Mouse (Mus musculus) neural tube, embryonic 13.5 days (tissue): ENCODE results near the gene H2al1h. TPM values are rescaled to one million over a fixed set of nuclear protein-coding genes. Genes with fewer than 3 reads are reported as not detected.
"Not testable (repeated sequence)": the region's sequence is repeated elsewhere in the genome, so short reads cannot be mapped to it uniquely, and the experiment has no call there.

Source experiments
- ATAC-seq: fragments of 200-750 bp; cut with Nextera tagmentation; 2 replicates; pipeline ENCODE4 v1.8.0; 2017; ENCODE audit warnings: low read depth, mild to moderate bottlenecking, moderate TSS enrichment, moderate library complexity
- H3K27ac ChIP-seq: fragments of 300-500 bp; sonication (generic); replicated peaks from 2 replicates; pipeline ENCODE4 v1.5.1; 2015; ENCODE audit warnings: moderate library complexity, mild to moderate bottlenecking, inconsistent platforms
- H3K27me3 ChIP-seq: fragments of 300-500 bp; sonication (generic); 2 replicates; pipeline ENCODE4 v1.6.1; 2015; ENCODE audit warnings: mild to moderate bottlenecking, inconsistent platforms
- H3K36me3 ChIP-seq: fragments of 300-500 bp; sonication (generic); 2 replicates; pipeline ENCODE4 v1.6.1; 2015; ENCODE audit warnings: mild to moderate bottlenecking, inconsistent platforms
- H3K4me1 ChIP-seq: fragments of 300-500 bp; sonication (generic); replicated peaks from 2 replicates; pipeline ENCODE4 v1.6.1; 2015; ENCODE audit warnings: inconsistent platforms
- H3K4me2 ChIP-seq: fragments of 300-500 bp; sonication (generic); 2 replicates; pipeline ENCODE4 v1.6.1; 2015; ENCODE audit warnings: inconsistent platforms, mild to moderate bottlenecking, moderate library complexity
- H3K4me3 ChIP-seq: fragments of 300-500 bp; sonication (generic); 2 replicates; pipeline ENCODE4 v1.5.1; 2015; ENCODE audit warnings: mild to moderate bottlenecking, inconsistent platforms
- H3K9ac ChIP-seq: fragments of 300-500 bp; sonication (generic); 2 replicates; pipeline ENCODE4 v1.6.1; 2015; ENCODE audit warnings: moderate library complexity, mild to moderate bottlenecking, inconsistent platforms
- H3K9me3 ChIP-seq: fragments of 300-500 bp; sonication (generic); 2 replicates; pipeline ENCODE4 v1.6.1; 2016; ENCODE audit warnings: inconsistent platforms
- WGBS: fragments of 180-500 bp; shearing (Covaris S2); methylation state at CpG from one replicate; pipeline ENCODE4 v1.1.7; 2015; 5-methylcytosine and 5-hydroxymethylcytosine counted together
- polyA plus RNA-seq: library from polyadenylated mRNA; unstranded; fragments of >200 nt; fragmentation: Nextera tagmentation; extraction: Ambion mirVana; gene quantifications from 2 replicates; pipeline ENCODE4 v1.2.1, GENCODE M21; 2015

H2al1h gene
- polyA plus RNA-seq, 1 experiment from 2014 or later: not detected

- H3K4me1 ChIP-seq, ATAC-seq, H3K4me2 ChIP-seq, H3K36me3 ChIP-seq, H3K9ac ChIP-seq, H3K4me3 ChIP-seq, H3K27me3 ChIP-seq, H3K9me3 ChIP-seq, H3K27ac ChIP-seq: not testable (repeated sequence)
- 97% methylated on average over 3 of the region's 5 CpGs for WGBS
These were observed 3.1 kb downstream of the H2al1h start, which contains the start of gene H2al1i for GRCm38 (mm10) chrX:11324359-11324758. TSS of gene H2al1i (plus strand) at chrX:11324659.

- not testable (repeated sequence) for H3K4me2 ChIP-seq
- WGBS: 85% methylated on average over 2 of the region's 2 CpGs
These were observed 6.2 kb downstream of the H2al1h start, which contains the start of gene H2al1j for GRCm38 (mm10) chrX:11327522-11327921. TSS of gene H2al1j (plus strand) at chrX:11327822.

GRCm38 (mm10) chrX:11345762-11346161 lies 24.5 kb downstream of the H2al1h start:
- H3K9me3 ChIP-seq: no peaks in the 10 kb centered on the region
- H3K27ac ChIP-seq: no peak overlapping the region
- H3K4me2 ChIP-seq: no peak overlapping the region
- ATAC-seq: no peak
- peaks cover 4% of the 10 kb centered on the region; the same call in 1 of the 2 replicates for H3K27me3 ChIP-seq
- no peak overlapping the region for H3K4me3 ChIP-seq
- H3K4me1 ChIP-seq: no peaks in the 10 kb centered on the region
- H3K9ac ChIP-seq: no peak overlapping the region
- no peaks in the 10 kb centered on the region for H3K36me3 ChIP-seq
- whole genome bisulfite sequencing: 63% methylated on average over 9 of the region's 9 CpGs

More at GRCm38 (mm10) chrX:11327522-11327921, 6.2 kb downstream of the H2al1h start, which contains the start of gene H2al1j:
- ATAC-seq, H3K27me3 ChIP-seq, H3K36me3 ChIP-seq, H3K27ac ChIP-seq, H3K4me3 ChIP-seq, H3K4me1 ChIP-seq, H3K9me3 ChIP-seq, H3K9ac ChIP-seq: not testable (repeated sequence)

- H3K9ac ChIP-seq: no peak overlapping the region
- H3K4me1 ChIP-seq: no peaks in the 10 kb centered on the region
- H3K9me3 ChIP-seq: no peaks in the 10 kb centered on the region
- no peak overlapping the region for H3K4me2 ChIP-seq
- no peak overlapping the region for H3K4me3 ChIP-seq
- ATAC-seq: no peak
- 89% methylated on average over 3 of the region's 3 CpGs for WGBS
- no peaks in the 10 kb centered on the region for H3K36me3 ChIP-seq
- H3K27ac ChIP-seq: no peak overlapping the region
- H3K27me3 ChIP-seq: peaks cover 4% of the 10 kb centered on the region; the same call in 1 of the 2 replicates
These were observed 25.5 kb downstream of the H2al1h start for GRCm38 (mm10) chrX:11346756-11347155.

GRCm38 (mm10) chrX:11360823-11361222 lies 39.5 kb downstream of the H2al1h start:
- H3K27ac ChIP-seq: no peak overlapping the region
- H3K9me3 ChIP-seq: no peaks in the 10 kb centered on the region
- no peaks in the 10 kb centered on the region for H3K36me3 ChIP-seq
- peaks cover 7% of the 10 kb centered on the region; the same call in 1 of the 2 replicates for H3K27me3 ChIP-seq
- no peak overlapping the region for H3K9ac ChIP-seq
- peaks cover 5% of the 10 kb centered on the region for H3K4me1 ChIP-seq
- ATAC-seq: no peak
- no peak overlapping the region for H3K4me3 ChIP-seq
- 88% methylated on average over 6 of the region's 6 CpGs for WGBS
- H3K4me2 ChIP-seq: no peak overlapping the region

GRCm38 (mm10) chrX:11361261-11361660 lies 40.0 kb downstream of the H2al1h start:
- Histone ChIP-seq H3K9me3 (no peaks in the 10 kb centered on the region), H3K27me3 (peaks cover 11% of the 10 kb centered on the region; the same call in 1 of the 2 replicates), H3K4me1 (peaks cover 5% of the 10 kb centered on the region), H3K36me3 (no peaks in the 10 kb centered on the region), H3K9ac (no peak overlapping the region), H3K4me2 (no peak overlapping the region), H3K27ac (no peak overlapping the region), H3K4me3 (no peak overlapping the region)
- WGBS: 89% methylated on average over 2 of the region's 2 CpGs
- no peak for ATAC-seq

GRCm38 (mm10) chrX:11363890-11364289 lies 42.6 kb downstream of the H2al1h start:
- Histone ChIP-seq H3K27me3 (peaks cover 15% of the 10 kb centered on the region; the same call in 1 of the 2 replicates), H3K27ac (no peak overlapping the region), H3K9me3 (no peaks in the 10 kb centered on the region), H3K4me3 (no peak overlapping the region), H3K4me1 (peaks cover 5% of the 10 kb centered on the region), H3K9ac (no peak overlapping the region), H3K36me3 (no peaks in the 10 kb centered on the region), H3K4me2 (no peak overlapping the region)
- WGBS: 45% methylated on average over 6 of the region's 6 CpGs
- no peak for ATAC-seq

- Histone ChIP-seq H3K4me2 (no peak overlapping the region), H3K4me1 (peaks cover 5% of the 10 kb centered on the region), H3K36me3 (no peaks in the 10 kb centered on the region), H3K9me3 (no peaks in the 10 kb centered on the region), H3K27me3 (peaks cover 15% of the 10 kb centered on the region; the same call in 1 of the 2 replicates), H3K27ac (no peak overlapping the region), H3K9ac (no peak overlapping the region), H3K4me3 (no peak overlapping the region)
- ATAC-seq: no peak
- WGBS: 45% methylated on average over 12 of the region's 12 CpGs
These were observed 43.9 kb downstream of the H2al1h start for GRCm38 (mm10) chrX:11365151-11365550.

Other genes starting within 250 kb of the H2al1h start
- not detected in 2 replicates for gene H2al1a, start 22.2 kb upstream of the H2al1h start, polyA plus RNA-seq
- gene H2al1b, start 19.1 kb upstream of the H2al1h start, polyA plus RNA-seq: not detected in 2 replicates
- not detected in 2 replicates for gene H2al1c, start 15.8 kb upstream of the H2al1h start, polyA plus RNA-seq
- gene H2al1d, start 12.7 kb upstream of the H2al1h start, polyA plus RNA-seq: not detected in 2 replicates
- gene H2al1e, start 9.6 kb upstream of the H2al1h start, polyA plus RNA-seq: not detected in 2 replicates
- gene H2al1f, start 6.3 kb upstream of the H2al1h start, polyA plus RNA-seq: not detected in 2 replicates
- gene H2al1g, start 3.2 kb upstream of the H2al1h start, polyA plus RNA-seq: not detected in 2 replicates
- gene H2al1i, start 3.2 kb downstream of the H2al1h start, polyA plus RNA-seq: not detected in 2 replicates
- not detected in 2 replicates for gene H2al1j, start 6.3 kb downstream of the H2al1h start, polyA plus RNA-seq